Mouse (Mus musculus): ENCODE measurements at regions not wholly inside any gene's neighbourhood (a gene's known extent, or its start where the extent isn't known, plus 50 kb on each side); places are given as distances from the start of the nearest gene placed in this dataset.

- no peaks in the 10 kb centered on the region for H3K27me3 ChIP-seq (ENCODE audit: control insufficient read depth, insufficient read depth, low read length)
- no peak for ATAC-seq (ENCODE audit: insufficient read depth)
- no peak overlapping the region for H3K4me3 ChIP-seq (ENCODE audit: insufficient read depth in 1 of 2, low read depth in 2 of 2, low read length in 2 of 2)
- H3K36me3 ChIP-seq (replicated peaks; ENCODE audit: control insufficient read depth, insufficient read depth, low read depth) = no peaks in the 10 kb centered on the region
- WGBS (ENCODE audit: insufficient replicate concordance) = 49% methylated on average over 5 of the region's 5 CpGs
- H3K9me3 ChIP-seq (ENCODE audit: control insufficient read depth, low read length) = no peaks in the 10 kb centered on the region
- H3K4me2 ChIP-seq (ENCODE audit: low read depth) = no peak overlapping the region
- TF ChIP-seq EP300 (IDR thresholded peaks at IDR 0.05; ENCODE audit: low read depth) = no peak
- TF ChIP-seq CTCF (IDR thresholded peaks at IDR 0.05; ENCODE audit: low read depth) = no peak
- no peak overlapping the region for H3K9ac ChIP-seq (replicated peaks)
- no peaks in the 10 kb centered on the region for H3K4me1 ChIP-seq (replicated peaks; ENCODE audit: control insufficient read depth in 2 of 2, insufficient read depth in 2 of 2, low read length in 1 of 2)
- no peak overlapping the region for H3K27ac ChIP-seq
- no peak for DNase-seq (ENCODE audit: low read depth in 3 of 3, low spot score in 3 of 3)
Observed at GRCm38 (mm10) chr10:21801556-21801955, 80.4 kb upstream of the Sgk1 start.

GRCm38 (mm10) chr10:21803184-21803583, 78.8 kb upstream of the Sgk1 start:
- no peak overlapping the region for H3K9ac ChIP-seq (replicated peaks)
- no peaks in the 10 kb centered on the region for H3K27me3 ChIP-seq (ENCODE audit: control insufficient read depth, insufficient read depth, low read length)
- H3K4me2 ChIP-seq (ENCODE audit: low read depth) = no peak overlapping the region
- H3K36me3 ChIP-seq (replicated peaks; ENCODE audit: control insufficient read depth, insufficient read depth, low read depth) = no peaks in the 10 kb centered on the region
- no peak overlapping the region for H3K27ac ChIP-seq
- H3K9me3 ChIP-seq (ENCODE audit: control insufficient read depth, low read length) = no peaks in the 10 kb centered on the region
- no peak for TF ChIP-seq EP300 (IDR thresholded peaks at IDR 0.05; ENCODE audit: low read depth)
- TF ChIP-seq CTCF (IDR thresholded peaks at IDR 0.05; ENCODE audit: low read depth) = no peak
- H3K4me3 ChIP-seq (ENCODE audit: insufficient read depth in 1 of 2, low read depth in 2 of 2, low read length in 2 of 2) = no peak overlapping the region
- ATAC-seq (ENCODE audit: insufficient read depth) = no peak
- DNase-seq (ENCODE audit: low read depth in 3 of 3, low spot score in 3 of 3) = no peak
- H3K4me1 ChIP-seq (replicated peaks; ENCODE audit: control insufficient read depth in 2 of 2, insufficient read depth in 2 of 2, low read length in 1 of 2) = no peaks in the 10 kb centered on the region

- no peaks in the 10 kb centered on the region for H3K4me1 ChIP-seq (replicated peaks; ENCODE audit: control insufficient read depth in 2 of 2, insufficient read depth in 2 of 2, low read length in 1 of 2)
- no peak overlapping the region for H3K4me2 ChIP-seq (ENCODE audit: low read depth)
- no peak overlapping the region for H3K4me3 ChIP-seq (ENCODE audit: insufficient read depth in 1 of 2, low read depth in 2 of 2, low read length in 2 of 2)
- H3K9ac ChIP-seq (replicated peaks) = no peak overlapping the region
- DNase-seq (ENCODE audit: low read depth in 3 of 3, low spot score in 3 of 3) = no peak
- no peaks in the 10 kb centered on the region for H3K36me3 ChIP-seq (replicated peaks; ENCODE audit: control insufficient read depth, insufficient read depth, low read depth)
- H3K27ac ChIP-seq = no peak overlapping the region
- H3K9me3 ChIP-seq (ENCODE audit: control insufficient read depth, low read length) = no peaks in the 10 kb centered on the region
- no peak for ATAC-seq (ENCODE audit: insufficient read depth)
- 58% methylated on average over 2 of the region's 2 CpGs for WGBS (ENCODE audit: insufficient replicate concordance)
- no peak for TF ChIP-seq EP300 (IDR thresholded peaks at IDR 0.05; ENCODE audit: low read depth)
- TF ChIP-seq CTCF (IDR thresholded peaks at IDR 0.05; ENCODE audit: low read depth) = no peak
- no peaks in the 10 kb centered on the region for H3K27me3 ChIP-seq (ENCODE audit: control insufficient read depth, insufficient read depth, low read length)
Observed at GRCm38 (mm10) chr10:21804761-21805160, 77.2 kb upstream of the Sgk1 start.

- H3K4me3 ChIP-seq (ENCODE audit: insufficient read depth in 1 of 2, low read depth in 2 of 2, low read length in 2 of 2) = no peak overlapping the region
- 41% methylated on average over 6 of the region's 6 CpGs for WGBS (ENCODE audit: insufficient replicate concordance)
- DNase-seq (ENCODE audit: low read depth in 3 of 3, low spot score in 3 of 3) (no peak), ATAC-seq (ENCODE audit: insufficient read depth) (no peak)
- H3K9ac ChIP-seq (replicated peaks) = no peak overlapping the region
- no peaks in the 10 kb centered on the region for H3K27me3 ChIP-seq (ENCODE audit: control insufficient read depth, insufficient read depth, low read length)
- H3K27ac ChIP-seq = no peak overlapping the region
- no peak overlapping the region for H3K4me2 ChIP-seq (ENCODE audit: low read depth)
- no peaks in the 10 kb centered on the region for H3K4me1 ChIP-seq (replicated peaks; ENCODE audit: control insufficient read depth in 2 of 2, insufficient read depth in 2 of 2, low read length in 1 of 2)
- H3K9me3 ChIP-seq (ENCODE audit: control insufficient read depth, low read length) = no peaks in the 10 kb centered on the region
- H3K36me3 ChIP-seq (replicated peaks; ENCODE audit: control insufficient read depth, insufficient read depth, low read depth) = no peaks in the 10 kb centered on the region
- TF ChIP-seq EP300 (IDR thresholded peaks at IDR 0.05; ENCODE audit: low read depth) (no peak), CTCF (IDR thresholded peaks at IDR 0.05; ENCODE audit: low read depth) (no peak)
Observed at GRCm38 (mm10) chr10:21805606-21806005, 76.4 kb upstream of the Sgk1 start.

- no peak for ATAC-seq (ENCODE audit: insufficient read depth)
- Histone ChIP-seq H3K4me1 (replicated peaks; ENCODE audit: control insufficient read depth in 2 of 2, insufficient read depth in 2 of 2, low read length in 1 of 2) (no peaks in the 10 kb centered on the region), H3K27me3 (ENCODE audit: control insufficient read depth, insufficient read depth, low read length) (no peaks in the 10 kb centered on the region), H3K36me3 (replicated peaks; ENCODE audit: control insufficient read depth, insufficient read depth, low read depth) (no peaks in the 10 kb centered on the region), H3K27ac (no peak overlapping the region), H3K9me3 (ENCODE audit: control insufficient read depth, low read length) (no peaks in the 10 kb centered on the region), H3K4me2 (ENCODE audit: low read depth) (no peak overlapping the region), H3K4me3 (ENCODE audit: insufficient read depth in 1 of 2, low read depth in 2 of 2, low read length in 2 of 2) (no peak overlapping the region), H3K9ac (replicated peaks) (no peak overlapping the region)
- no peak for DNase-seq (ENCODE audit: low read depth in 3 of 3, low spot score in 3 of 3)
- TF ChIP-seq EP300 (IDR thresholded peaks at IDR 0.05; ENCODE audit: low read depth) (no peak), CTCF (IDR thresholded peaks at IDR 0.05; ENCODE audit: low read depth) (no peak)
- WGBS (ENCODE audit: insufficient replicate concordance) = 86% methylated on average over 4 of the region's 4 CpGs
Observed at GRCm38 (mm10) chr10:21806716-21807115, 75.3 kb upstream of the Sgk1 start.

Data from liver, embryonic 14.5 days (tissue).